Mouse (Mus musculus) adrenal gland, adult 18-20 months (tissue): Measurements from ENCODE around the gene Arl8a. TPM values are rescaled to one million over a fixed set of nuclear protein-coding genes. Genes with fewer than 3 reads are reported as not detected.
A peak's percentile ranks its signal among the peaks of the same experiment; 100 is the strongest.
"Not testable (repeated sequence)": the region's sequence is repeated elsewhere in the genome, so short reads cannot be mapped to it uniquely, and the experiment has no call there.

Experiments used
- DNase-seq, 2 experiments: peaks; one replicate each; pipeline ENCODE4 v3.0.0; 2021 to 2022; ENCODE audit warnings: low spot score in 2 of 2
- long read RNA-seq, 2 experiments: library from polyadenylated mRNA; stranded (forward); transcript quantifications; one replicate each; pipeline ENCODE4 v2.0.0; 2021
- total RNA-seq, 2 experiments: library from RNA; stranded (reverse); gene quantifications; 1 replicate in 1 of 2; 2 replicates in 1 of 2; pipeline ENCODE4 v1.2.3; 2021

The Arl8a gene
- total RNA-seq = 10 to 100 TPM; 54.1 to 54.7 TPM
- long read RNA-seq, experiment 1, transcript Arl8a-201 (7 exons, 1,713 nt) = major isoform, 33 of 35 reads
- long read RNA-seq, experiment 1, partial matches to known transcripts = 1 of 35 reads
- long read RNA-seq, experiment 1, other reads (novel, unspliced or antisense) = 1 of 35 reads
- long read RNA-seq, experiment 2, transcript Arl8a-201 (7 exons, 1,713 nt) = major isoform, 31 of 46 reads
- long read RNA-seq, experiment 2, partial matches to known transcripts = 1 of 46 reads
- long read RNA-seq, experiment 2, other reads (novel, unspliced or antisense) = 13 of 46 reads

DNA sequence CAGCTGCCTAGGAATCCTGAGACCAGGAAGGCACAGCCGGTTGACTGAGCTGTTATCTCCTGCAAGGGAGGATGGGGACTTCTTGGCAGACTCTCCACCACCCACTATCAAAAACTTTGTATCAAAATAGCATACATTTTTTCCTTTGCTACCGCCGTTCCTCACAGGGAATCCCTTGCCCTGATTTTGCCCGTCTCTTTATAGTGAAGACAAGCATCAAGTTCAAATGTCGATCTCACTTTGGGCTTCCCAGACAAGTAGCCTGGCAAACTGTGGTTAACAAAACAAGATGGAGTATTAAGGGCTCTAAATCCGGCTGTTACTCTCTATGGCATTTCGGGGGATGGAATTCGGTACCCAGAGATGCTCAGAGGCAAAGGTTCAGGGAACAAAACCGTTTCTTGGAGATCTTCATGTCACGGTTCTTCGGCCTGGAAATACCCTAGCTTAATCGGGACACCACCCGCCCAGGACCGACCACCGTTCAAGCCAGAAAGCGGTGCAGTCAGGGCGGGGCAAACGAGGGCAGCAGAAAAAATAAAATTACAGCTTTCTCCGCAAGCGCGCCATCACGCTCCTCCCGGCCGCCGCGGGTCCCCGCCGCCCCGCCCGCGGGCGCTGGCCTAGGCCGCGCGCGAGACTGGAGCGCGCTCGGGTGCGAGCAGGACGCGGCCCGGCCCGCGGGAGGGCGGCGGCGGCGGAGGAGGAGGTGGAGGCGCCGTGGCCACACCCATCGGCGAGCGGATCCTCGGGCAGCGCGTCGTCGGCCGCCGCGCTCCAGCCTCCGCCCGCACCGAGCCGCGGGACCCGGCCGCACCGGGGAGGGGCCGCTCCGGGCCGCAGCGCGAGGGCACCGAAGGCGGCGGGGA, at the start of gene Arl8a:
Gene Arl8a (plus strand): TSS at position 748 of the 869 bp plus-strand sequence.
- peak; percentile 86 to 90 for DNase-seq

- DNase-seq = no peak
Observed at GRCm38 (mm10) chr1:135097441-135097840, 49.2 kb upstream of the Arl8a start.

DNA sequence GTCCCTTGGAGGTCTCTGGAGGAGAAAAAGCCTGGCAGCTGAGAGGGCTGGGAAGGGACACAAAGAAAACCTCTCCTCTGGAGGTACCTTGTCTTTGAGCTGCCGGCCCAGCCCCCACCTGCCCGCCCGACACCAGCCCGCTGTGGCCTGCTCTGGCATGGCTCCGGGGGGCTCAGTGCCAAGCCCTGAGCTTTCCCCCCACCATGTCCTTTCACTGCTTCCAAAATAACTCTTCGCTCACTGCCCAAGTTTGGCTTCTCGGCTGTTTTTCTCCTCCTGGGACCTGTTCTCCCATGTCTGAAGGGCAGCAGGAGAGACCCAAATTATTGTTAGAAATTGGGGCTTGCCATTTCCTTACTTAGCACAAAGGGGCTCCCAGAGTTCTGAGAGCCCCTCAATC, 48.2 kb upstream of the Arl8a start:
- DNase-seq = no peak

DNA sequence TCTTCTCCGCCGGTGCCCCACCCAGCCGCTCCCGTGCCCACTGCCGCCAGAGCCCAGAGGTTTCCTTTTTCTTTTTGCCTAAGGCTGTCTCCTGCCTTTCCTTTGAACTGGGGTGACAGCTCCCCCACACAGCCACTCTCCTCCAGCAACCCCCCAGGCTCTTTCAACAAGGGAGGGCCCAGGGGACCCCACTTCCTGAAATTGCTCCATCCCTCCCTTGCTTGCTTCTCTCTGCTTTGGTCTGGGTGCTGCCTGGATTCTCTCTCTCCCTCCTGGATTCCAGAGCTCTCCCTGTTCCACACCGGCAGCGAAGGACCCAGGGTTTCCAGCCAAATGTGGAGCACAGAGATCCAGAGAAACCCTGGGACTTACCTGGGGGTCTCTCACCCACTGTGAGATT, 46.2 kb upstream of the Arl8a start:
- DNase-seq = no peak

- DNase-seq = no peak
Observed at GRCm38 (mm10) chr1:135105124-135105523, 41.5 kb upstream of the Arl8a start, which contains the start of gene Lgr6. Gene Lgr6, minus strand, starts transcription at chr1:135105276.

DNA sequence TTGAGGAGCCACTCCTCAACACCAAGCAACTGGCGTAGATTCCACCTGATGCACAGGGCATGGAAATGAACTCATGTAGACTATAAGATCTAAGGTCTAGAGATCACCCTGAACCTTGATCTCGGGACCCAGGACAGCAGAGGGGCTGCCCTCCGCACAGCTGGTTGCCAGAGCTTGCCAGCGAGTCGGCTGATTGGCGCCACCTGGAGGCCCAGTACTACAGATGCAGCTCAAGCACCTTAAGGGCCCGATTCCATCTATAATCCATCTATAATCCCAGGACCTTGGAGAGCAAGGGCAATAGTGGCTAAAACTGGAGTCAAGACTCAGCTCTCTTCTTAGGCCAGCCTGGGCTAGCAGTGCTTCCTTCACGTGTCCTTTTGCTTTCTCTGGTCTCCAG, 40.7 kb upstream of the Arl8a start:
- peak; percentile 56 to 72 for DNase-seq

DNA sequence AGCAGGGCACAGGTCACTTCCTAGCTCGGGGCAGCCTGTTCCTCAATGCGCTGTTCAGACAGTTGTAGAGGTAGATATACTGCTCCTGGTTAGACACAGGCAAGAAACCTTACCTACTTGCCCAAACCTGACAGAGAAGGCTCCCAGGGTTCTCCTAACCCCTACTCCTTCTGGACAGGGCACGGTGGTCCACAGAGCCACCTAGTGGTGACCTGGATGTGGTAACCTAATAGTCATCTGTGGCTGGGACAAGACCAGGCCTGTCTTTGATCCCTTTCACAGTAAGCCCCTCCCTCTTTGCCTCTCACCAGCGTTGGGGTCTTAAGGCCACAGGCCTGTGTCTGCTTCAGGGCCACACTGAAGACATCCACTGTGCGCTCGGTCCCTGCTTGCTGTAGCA, 38.0 kb upstream of the Arl8a start:
- no peak for DNase-seq

DNA sequence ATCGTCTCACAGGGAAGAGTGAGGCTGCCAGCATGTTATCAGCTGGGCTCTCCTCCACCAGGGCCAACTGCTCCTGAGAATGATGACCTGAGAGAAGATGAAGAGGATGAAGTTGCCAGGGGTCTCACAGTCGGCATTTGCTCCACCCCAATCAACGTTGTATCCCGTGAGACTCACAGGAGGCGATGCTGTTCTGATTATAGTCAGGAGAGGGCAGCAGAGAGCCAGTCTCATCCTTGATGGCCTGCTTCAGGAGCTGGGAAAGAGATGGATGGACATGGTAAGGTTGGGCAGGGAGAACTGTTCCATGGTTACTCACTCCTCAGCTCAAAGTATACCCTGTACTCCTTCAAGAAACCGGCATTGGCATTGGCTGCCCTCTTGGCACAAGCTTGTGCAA, 36.5 kb upstream of the Arl8a start:
- peak; percentile 76 to 77 for DNase-seq

GRCm38 (mm10) chr1:135111271-135111670, 35.4 kb upstream of the Arl8a start:
- DNase-seq = not testable (repeated sequence)

DNA sequence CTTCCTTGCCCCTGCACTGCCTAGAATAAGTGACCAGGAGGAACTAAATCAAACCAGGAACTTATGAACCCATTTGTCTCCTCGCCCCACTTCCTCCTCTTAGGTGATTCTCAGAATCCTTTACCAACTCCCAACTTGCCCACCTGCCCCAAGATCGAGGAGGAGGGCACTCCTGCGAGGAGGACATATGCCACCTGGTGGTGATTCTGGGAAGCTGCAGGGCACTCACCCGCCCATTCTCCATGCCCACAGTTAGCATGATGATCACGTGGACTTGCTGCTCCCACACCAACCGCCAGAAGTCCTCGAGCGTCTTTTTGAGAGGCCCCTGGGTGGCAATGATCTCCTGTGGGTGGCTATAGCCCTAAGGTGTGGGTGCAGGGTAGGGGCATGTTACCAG, 34.0 kb upstream of the Arl8a start:
- no peak for DNase-seq

DNA sequence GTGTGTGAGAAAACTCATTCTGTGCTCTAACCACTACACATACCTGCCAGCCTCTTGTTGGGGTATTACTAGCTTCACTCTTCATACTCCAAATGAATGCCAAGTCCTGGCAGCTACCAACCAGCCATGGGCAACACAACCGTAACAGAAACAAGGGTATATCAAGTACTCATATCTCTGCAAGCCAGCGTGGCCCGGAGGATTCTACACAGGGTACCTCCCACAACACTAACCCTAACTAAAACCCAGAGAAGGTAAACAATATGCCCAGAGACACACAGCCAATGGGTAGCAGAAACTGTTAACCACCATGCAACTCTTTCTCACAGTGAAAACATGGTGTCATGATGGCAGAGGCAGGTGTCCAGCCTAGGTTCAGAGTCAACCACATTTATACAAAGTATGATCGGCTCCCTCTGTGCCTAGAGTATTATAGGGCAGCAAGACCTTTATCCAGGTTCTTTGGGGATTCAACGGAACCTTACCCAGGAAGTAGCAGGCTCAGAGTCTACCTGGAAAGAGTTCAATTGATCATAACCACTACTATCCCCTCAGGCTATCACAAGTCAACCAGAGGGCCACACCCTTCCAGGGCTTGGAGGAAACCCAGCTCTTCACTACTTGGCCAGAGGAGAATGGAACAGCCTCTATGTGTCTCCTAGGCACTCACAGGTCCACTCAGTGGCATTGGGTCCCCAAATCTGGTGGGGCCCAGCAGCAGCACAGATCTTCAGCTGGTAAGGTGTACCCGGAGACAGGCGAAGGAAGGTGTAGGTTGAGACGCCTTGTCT, 21.9 kb upstream of the Arl8a start:
- no peak for DNase-seq

GRCm38 (mm10) chr1:135125990-135126389, 20.6 kb upstream of the Arl8a start:
- DNase-seq = no peak

GRCm38 (mm10) chr1:135126443-135127027, 20.1 kb upstream of the Arl8a start:
- no peak for DNase-seq

GRCm38 (mm10) chr1:135128011-135128441, 18.6 kb upstream of the Arl8a start:
- DNase-seq = no peak

DNA sequence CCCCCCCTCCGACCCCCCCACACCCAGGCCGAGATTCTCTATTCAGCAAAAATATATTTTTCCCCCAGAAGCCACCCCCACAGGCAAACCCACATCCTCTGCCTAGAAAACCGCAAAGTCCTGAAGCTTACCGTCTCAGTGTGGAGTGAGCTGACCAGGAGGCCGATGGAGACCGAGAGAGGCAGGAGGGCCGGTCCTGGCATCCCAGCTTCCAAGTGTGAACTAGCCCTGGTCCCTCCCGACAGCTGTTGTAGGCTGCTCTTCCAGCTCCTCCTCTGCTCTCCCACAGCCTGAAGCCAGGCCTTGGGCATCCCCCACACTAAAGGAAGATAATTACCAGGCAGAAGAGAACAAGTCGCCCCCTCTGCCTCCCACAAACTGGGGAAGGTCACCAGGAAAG, 17.6 kb upstream of the Arl8a start:
- no peak for DNase-seq

GRCm38 (mm10) chr1:135129543-135130183, 17.0 kb upstream of the Arl8a start:
- no peak for DNase-seq

DNA sequence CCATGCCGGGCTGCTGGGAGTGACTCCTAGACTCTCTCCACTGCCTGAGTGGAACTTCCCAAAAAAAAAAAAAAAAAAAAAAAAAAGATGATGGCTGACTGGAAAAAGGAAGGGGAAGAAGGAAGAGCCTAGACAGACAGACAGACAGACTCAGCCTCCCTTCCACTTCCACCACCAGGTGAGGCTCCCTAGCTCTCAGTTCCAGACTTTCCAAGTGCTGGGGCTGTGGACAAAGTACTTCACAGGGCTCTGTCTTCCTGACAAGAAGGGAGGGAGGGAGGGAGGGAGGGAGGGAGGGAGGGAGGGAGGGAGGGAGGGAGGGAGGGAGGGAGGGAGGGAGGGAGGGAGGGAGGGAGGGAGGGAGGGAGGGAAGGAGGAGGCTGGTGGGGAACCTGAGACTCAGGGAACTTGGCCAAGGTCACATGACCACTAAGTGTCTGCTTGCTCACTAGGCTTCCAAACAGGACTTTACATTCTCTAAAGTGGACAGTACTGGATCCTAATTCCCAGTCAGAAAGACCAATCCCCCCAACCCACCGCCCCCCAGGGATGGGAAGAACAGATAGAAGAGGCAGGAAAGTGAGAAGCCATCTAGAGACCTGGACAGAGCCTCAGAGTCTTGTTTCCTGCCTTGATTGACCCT, 16.1 kb upstream of the Arl8a start:
- no peak for DNase-seq

DNA sequence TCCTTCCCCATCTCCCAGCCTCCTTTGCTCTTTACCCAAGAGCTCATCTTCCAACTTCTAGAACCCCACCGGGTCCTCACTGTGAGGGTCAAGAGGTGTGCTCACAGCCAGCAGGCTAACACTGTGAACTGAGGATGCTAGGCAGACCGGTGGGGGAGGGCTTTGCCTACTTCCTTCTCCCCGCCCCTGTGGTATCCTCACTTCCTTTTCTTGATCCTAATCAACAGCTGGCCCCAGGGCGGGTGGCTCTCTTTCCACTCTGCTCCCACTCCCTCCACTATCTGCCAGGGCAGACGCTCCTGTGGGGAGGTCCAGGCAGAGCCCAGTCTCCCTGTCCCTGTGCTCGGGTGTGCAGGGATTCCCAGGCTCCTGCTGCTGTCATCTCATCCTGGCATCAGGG, 15.6 kb upstream of the Arl8a start:
- no peak for DNase-seq

DNA sequence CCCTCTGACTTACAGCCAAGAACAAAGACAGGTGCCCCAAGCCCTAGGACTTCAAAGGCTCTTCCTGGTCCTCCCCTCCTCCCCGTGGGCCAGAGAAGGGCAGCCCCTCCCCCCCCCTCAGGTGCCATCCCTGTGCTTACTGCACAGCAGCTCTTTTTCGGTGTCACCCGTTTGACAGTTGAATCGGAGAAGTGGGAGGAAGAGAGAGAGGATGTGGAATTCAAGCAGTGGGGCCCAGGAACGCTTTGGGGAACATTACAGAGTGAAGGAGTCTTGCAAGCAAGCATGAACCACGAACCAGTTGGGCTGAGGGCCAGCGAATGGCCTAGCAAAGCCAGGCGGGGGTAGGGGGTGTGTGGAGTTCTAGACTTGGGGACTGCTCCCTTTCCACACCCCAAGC, 15.1 kb upstream of the Arl8a start:
- DNase-seq = no peak

DNA sequence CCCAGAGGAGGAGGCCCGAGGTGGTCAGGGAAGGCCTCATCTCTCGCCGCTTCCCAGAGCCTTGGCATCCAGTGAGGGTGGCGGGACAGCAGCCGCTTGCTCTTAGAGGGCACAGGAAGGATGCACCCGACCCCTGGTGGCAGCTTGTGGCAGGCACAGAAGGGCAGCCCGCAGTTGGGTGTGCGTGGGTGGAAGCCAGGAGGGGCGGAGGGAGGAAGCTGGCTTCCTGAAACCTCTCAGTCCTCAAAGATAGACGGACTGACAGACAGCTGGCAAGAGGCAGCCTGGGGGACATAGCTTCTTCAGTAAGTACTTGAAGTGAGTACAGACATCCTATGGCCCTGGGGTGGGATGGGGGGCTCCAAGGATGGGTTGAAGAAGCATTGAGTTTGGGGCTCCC, 14.2 kb upstream of the Arl8a start, which contains the start of gene Ptpn7:
Gene Ptpn7 (plus strand): TSS at position 228 of the 400 bp plus-strand sequence.
- DNase-seq = peak; percentile 69 to 73
